Comparison of ENCODE assay signal across 29 mouse cellular contexts in the genomic region with DNA sequence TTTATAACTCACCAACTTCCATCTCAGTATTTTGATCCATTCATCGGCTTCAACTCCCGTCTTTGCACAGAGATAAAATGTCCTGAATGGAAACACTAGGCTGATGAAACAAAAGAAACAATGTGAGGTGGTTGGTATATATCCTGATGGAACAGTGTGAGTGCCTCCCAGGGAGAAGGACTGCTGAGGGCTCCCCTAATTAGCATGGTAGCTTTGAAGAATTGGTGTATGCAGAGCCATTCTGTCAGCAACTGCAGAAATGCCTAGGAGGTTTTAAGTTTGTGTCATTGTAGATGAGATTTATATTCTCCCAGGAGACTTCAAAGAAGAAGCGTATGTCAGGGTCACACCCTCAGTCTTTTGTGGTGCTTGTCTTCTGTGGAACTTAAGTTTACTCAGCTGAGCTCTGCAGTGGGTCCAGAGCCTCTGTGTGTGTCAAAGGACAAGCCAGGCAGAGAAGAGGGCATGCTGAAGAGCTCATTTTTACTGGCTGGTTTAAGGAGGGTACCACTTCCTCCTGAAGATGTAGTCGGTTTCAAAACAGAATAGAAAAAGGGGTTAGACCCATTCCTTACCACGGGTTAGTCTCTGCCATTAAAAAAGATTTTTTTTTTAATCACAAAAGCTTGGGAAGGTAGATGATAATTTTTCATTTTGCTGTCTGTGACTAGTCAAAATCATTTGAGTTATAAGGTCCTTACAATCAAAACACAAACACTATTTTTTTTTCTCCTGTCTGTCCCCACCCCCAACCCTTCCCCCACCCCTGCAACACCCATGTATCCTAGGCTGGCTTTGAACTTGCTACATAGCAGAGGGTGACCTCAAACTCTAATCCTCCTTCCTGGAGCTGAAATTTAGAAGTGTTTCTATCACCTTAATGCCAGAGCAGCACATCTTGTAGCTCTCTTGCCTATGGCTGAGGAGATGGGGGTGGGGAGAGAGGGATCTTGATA. TPM values are rescaled to one million over a fixed set of nuclear protein-coding genes. Genes with fewer than 3 reads are reported as not detected.
DNase-seq lines count a peak whose midpoint lies in the region; ATAC-seq and TF ChIP-seq lines count a peak whose summit lies in the region.
"Had no signal": no experiment of that assay in that cellular context is flagged by ENCODE, and none has a peak within 500 bp of the region (broad histone marks: within the 10 kb centered on the region; RNA-seq: fewer than 3 reads in every experiment).

No protein-coding gene starts in this region.

- H3K4me3 ChIP-seq in kidney, postnatal 0 days (replicated peaks; ENCODE audit: low read depth, low read length), result no peak overlapping the region
- H3K4me3 ChIP-seq in midbrain, postnatal 0 days (ENCODE audit: low read depth, low read length), result no peak overlapping the region
- H3K4me3 ChIP-seq in midbrain, embryonic 14.5 days (replicated peaks; ENCODE audit: low read depth, low read length), result no peak overlapping the region
- H3K4me3 ChIP-seq: erythroblast, embryonic 14.5 days; forebrain, embryonic 12.5 days; heart, embryonic 10.5 days; heart, embryonic 15.5 days; hindbrain, embryonic 13.5 days had no signal

- ATAC-seq in kidney, postnatal 0 days (replicated peaks; ENCODE audit: low FRiP score, low read depth), result no peak
- ATAC-seq in midbrain, postnatal 0 days (ENCODE audit: low FRiP score), result peak; percentile 47; the same call in 1 of the 2 replicates
- no peak for ATAC-seq in midbrain, embryonic 14.5 days (ENCODE audit: low FRiP score, low TSS enrichment)
- ATAC-seq: inflammation-experienced regulatory T-cells, adult 6 months; Patski had no signal

- no peak overlapping the region for H3K27ac ChIP-seq in kidney, postnatal 0 days
- no peak overlapping the region; the same call in 1 of the 2 replicates for H3K27ac ChIP-seq in midbrain, postnatal 0 days (ENCODE audit: low read depth, low read length)
- no peak overlapping the region for H3K27ac ChIP-seq in midbrain, embryonic 14.5 days (replicated peaks; ENCODE audit: low read depth, low read length)
- H3K27ac ChIP-seq: forebrain, embryonic 12.5 days; heart, embryonic 10.5 days; heart, embryonic 15.5 days; hindbrain, embryonic 13.5 days; liver, embryonic 14.5 days had no signal

- no peak overlapping the region for H3K4me2 ChIP-seq in kidney, postnatal 0 days (ENCODE audit: low read length)
- no peak overlapping the region for H3K4me2 ChIP-seq in midbrain, postnatal 0 days (ENCODE audit: low read depth, low read length, poor library complexity, severe bottlenecking)
- H3K4me2 ChIP-seq in midbrain, embryonic 14.5 days (ENCODE audit: low read length), result no peak overlapping the region
- H3K4me2 ChIP-seq: forebrain, embryonic 12.5 days; heart, embryonic 15.5 days; hindbrain, embryonic 13.5 days had no signal

- H3K9me3 ChIP-seq in kidney, postnatal 0 days (replicated peaks; ENCODE audit: low read length), result no peaks in the 10 kb centered on the region
- no peaks in the 10 kb centered on the region for H3K9me3 ChIP-seq in midbrain, postnatal 0 days (ENCODE audit: low read length)
- H3K9me3 ChIP-seq in midbrain, embryonic 14.5 days (ENCODE audit: control insufficient read depth, low read length), result no peaks in the 10 kb centered on the region
- H3K9me3 ChIP-seq: forebrain, embryonic 12.5 days; heart, embryonic 10.5 days; heart, embryonic 15.5 days; hindbrain, embryonic 13.5 days had no signal

- no peak for TF ChIP-seq CTCF in kidney, postnatal 0 days (IDR thresholded peaks at IDR 0.05; ENCODE audit: low read depth)
- TF ChIP-seq CTCF in midbrain, postnatal 0 days (IDR thresholded peaks at IDR 0.05), result no peak

- H3K4me1 ChIP-seq in kidney, postnatal 0 days (replicated peaks; ENCODE audit: insufficient read depth, low read length), result no peaks in the 10 kb centered on the region
- H3K4me1 ChIP-seq in midbrain, postnatal 0 days (ENCODE audit: insufficient read depth, low read length), result no peaks in the 10 kb centered on the region
- no peaks in the 10 kb centered on the region for H3K4me1 ChIP-seq in midbrain, embryonic 14.5 days (ENCODE audit: control insufficient read depth, insufficient read depth, low read length)

- no peaks in the 10 kb centered on the region for H3K36me3 ChIP-seq in kidney, postnatal 0 days (ENCODE audit: insufficient read depth, low read length)
- no peaks in the 10 kb centered on the region for H3K36me3 ChIP-seq in midbrain, postnatal 0 days (ENCODE audit: insufficient read depth, low read length)
- peaks cover 5% of the 10 kb centered on the region; the same call in 1 of the 2 replicates for H3K36me3 ChIP-seq in midbrain, embryonic 14.5 days (ENCODE audit: control insufficient read depth, insufficient read depth, low read length)
- H3K36me3 ChIP-seq: forebrain, embryonic 12.5 days had no signal

- H3K9ac ChIP-seq in kidney, postnatal 0 days (ENCODE audit: low read depth, low read length), result no peak overlapping the region
- H3K9ac ChIP-seq in midbrain, postnatal 0 days (replicated peaks; ENCODE audit: low read length, poor library complexity, severe bottlenecking), result no peak overlapping the region
- H3K9ac ChIP-seq in midbrain, embryonic 14.5 days (replicated peaks; ENCODE audit: low read length), result no peak overlapping the region
- H3K9ac ChIP-seq: forebrain, embryonic 12.5 days; heart, embryonic 15.5 days; hindbrain, embryonic 13.5 days; liver, embryonic 14.5 days had no signal

- H3K27me3 ChIP-seq in kidney, postnatal 0 days (ENCODE audit: insufficient read depth, low read length), result no peaks in the 10 kb centered on the region
- H3K27me3 ChIP-seq in midbrain, postnatal 0 days (ENCODE audit: insufficient read depth, low read length), result no peaks in the 10 kb centered on the region
- H3K27me3 ChIP-seq in midbrain, embryonic 14.5 days (ENCODE audit: control insufficient read depth, insufficient read depth, low read length), result no peaks in the 10 kb centered on the region
- H3K27me3 ChIP-seq: forebrain, embryonic 12.5 days; heart, embryonic 15.5 days; hindbrain, embryonic 13.5 days; Patski had no signal

- WGBS in kidney, postnatal 0 days, result 37% methylated on average over 5 of the region's 5 CpGs
- WGBS in midbrain, postnatal 0 days, result 30% methylated on average over 5 of the region's 5 CpGs
- 37% methylated on average over 5 of the region's 5 CpGs for WGBS in midbrain, embryonic 14.5 days

- DNase-seq in embryo, embryonic 10 days (ENCODE audit: low spot score), result peak; percentile 31
- DNase-seq in embryo, embryonic 9.5 days (ENCODE audit: extremely low spot score), result no peak
- DNase-seq in kidney, postnatal 0 days (ENCODE audit: low spot score), result peak; percentile 54
- no peak for DNase-seq in kidney, postnatal 36 days
- DNase-seq in midbrain, postnatal 0 days (ENCODE audit: low spot score), result no peak
- no peak for DNase-seq in midbrain, embryonic 14.5 days
- DNase-seq in embryo, embryonic 10.5 days (ENCODE audit: low spot score), result peak; percentile 42
- DNase-seq in cerebellum, postnatal 36 days, result no peak
- DNase-seq: adrenal gland, postnatal 36 days; cerebellum, adult 2 months; cerebellum, postnatal 14 days; gastrocnemius, postnatal 10 days; kidney, adult 18-20 months; kidney, postnatal 14 days; liver; lung, adult 2 months; lung, postnatal 14 days; right cerebral cortex, postnatal 25 days; spleen, adult 18-20 months; thymus, adult 2 months; thymus, postnatal 36 days had no signal

RNA-seq across cellular contexts. Expression of gene Lamtor3, which starts 17.5 kb away (rescaled TPM):
- 131 and 135 TPM in 2 replicates for polyA plus RNA-seq in kidney, postnatal 0 days (2015; fragmentation: Nextera tagmentation; extraction: Ambion mirVana)
- total RNA-seq in midbrain, postnatal 0 days (2014; rRNA removed), result 87.1 and 97.7 TPM in 2 replicates
- 113 and 122 TPM in 2 replicates for polyA plus RNA-seq in midbrain, postnatal 0 days (2015; fragmentation: Nextera tagmentation; extraction: Ambion mirVana)
- polyA plus RNA-seq in midbrain, embryonic 14.5 days (2014; fragmentation: Nextera tagmentation; extraction: Ambion mirVana), result 130 and 139 TPM in 2 replicates

RNA-seq across cellular contexts. Expression of gene Dapp1, which starts 45.5 kb away (rescaled TPM):
- 8.1 and 8.2 TPM in 2 replicates for polyA plus RNA-seq in kidney, postnatal 0 days (2015; fragmentation: Nextera tagmentation; extraction: Ambion mirVana)
- total RNA-seq in midbrain, postnatal 0 days (2014; rRNA removed), result 2.3 and 4.0 TPM in 2 replicates
- 1.3 and 1.9 TPM in 2 replicates for polyA plus RNA-seq in midbrain, postnatal 0 days (2015; fragmentation: Nextera tagmentation; extraction: Ambion mirVana)
- polyA plus RNA-seq in midbrain, embryonic 14.5 days (2014; fragmentation: Nextera tagmentation; extraction: Ambion mirVana), result 1.0 and 1.2 TPM in 2 replicates

Comparison
In these comparisons a context has a peak if more than half of its experiments do, and no peak if none do; other contexts are left out.
1. DNase-seq: peak in embryo, embryonic 10 days (single experiment), kidney, postnatal 0 days (single experiment) and embryo, embryonic 10.5 days (single experiment); none in embryo, embryonic 9.5 days (single experiment), kidney, postnatal 36 days (0 of 2), midbrain, postnatal 0 days (single experiment), midbrain, embryonic 14.5 days (single experiment) and cerebellum, postnatal 36 days (0 of 2).